Mouse (Mus musculus) right cerebral cortex, adult 18-20 months (tissue): ENCODE measurements around the gene Rasgrp2.

ENCODE experiments used
- DNase-seq: peaks from one replicate; pipeline ENCODE4 v3.0.0; 2022; ENCODE audit warnings: mixed read lengths

Gene Rasgrp2

GRCm38 (mm10) chr19:6443016-6443415 is 43.9 kb downstream of the Rasgrp2 start:
- DNase-seq = no peak

- no peak for DNase-seq
These were observed 46.8 kb downstream of the Rasgrp2 start for GRCm38 (mm10) chr19:6445761-6446423.

GRCm38 (mm10) chr19:6446736-6447437 is 47.7 kb downstream of the Rasgrp2 start:
- no peak for DNase-seq

GRCm38 (mm10) chr19:6448752-6449151 is 49.6 kb downstream of the Rasgrp2 start:
- no peak for DNase-seq

- no peak for DNase-seq
These were observed 50.7 kb downstream of the Rasgrp2 start for GRCm38 (mm10) chr19:6449841-6450240.

- DNase-seq = peak; percentile 85
These were observed 52.9 kb downstream of the Rasgrp2 start for GRCm38 (mm10) chr19:6452030-6452494.

GRCm38 (mm10) chr19:6452672-6453310 is 53.7 kb downstream of the Rasgrp2 start:
- no peak for DNase-seq

- DNase-seq = peak; percentile 84
These were observed 54.2 kb downstream of the Rasgrp2 start for GRCm38 (mm10) chr19:6453349-6453748.

GRCm38 (mm10) chr19:6454041-6454720 is 55.0 kb downstream of the Rasgrp2 start:
- no peak for DNase-seq

GRCm38 (mm10) chr19:6459504-6459903 is 60.4 kb downstream of the Rasgrp2 start:
- DNase-seq = peak; percentile 82

GRCm38 (mm10) chr19:6462841-6463240 is 63.7 kb downstream of the Rasgrp2 start:
- no peak for DNase-seq

- DNase-seq = peak; percentile 84
These were observed 65.3 kb downstream of the Rasgrp2 start for GRCm38 (mm10) chr19:6464306-6465071.
